Mouse (Mus musculus) heart, adult 11 months (tissue): Measurements from ENCODE around the gene Fam78a.
A peak's percentile ranks its signal among the peaks of the same experiment; 100 is the strongest.

Experiments
- DNase-seq: peaks from one replicate; pipeline ENCODE4 v3.0.0; 2022

Fam78a gene

DNA sequence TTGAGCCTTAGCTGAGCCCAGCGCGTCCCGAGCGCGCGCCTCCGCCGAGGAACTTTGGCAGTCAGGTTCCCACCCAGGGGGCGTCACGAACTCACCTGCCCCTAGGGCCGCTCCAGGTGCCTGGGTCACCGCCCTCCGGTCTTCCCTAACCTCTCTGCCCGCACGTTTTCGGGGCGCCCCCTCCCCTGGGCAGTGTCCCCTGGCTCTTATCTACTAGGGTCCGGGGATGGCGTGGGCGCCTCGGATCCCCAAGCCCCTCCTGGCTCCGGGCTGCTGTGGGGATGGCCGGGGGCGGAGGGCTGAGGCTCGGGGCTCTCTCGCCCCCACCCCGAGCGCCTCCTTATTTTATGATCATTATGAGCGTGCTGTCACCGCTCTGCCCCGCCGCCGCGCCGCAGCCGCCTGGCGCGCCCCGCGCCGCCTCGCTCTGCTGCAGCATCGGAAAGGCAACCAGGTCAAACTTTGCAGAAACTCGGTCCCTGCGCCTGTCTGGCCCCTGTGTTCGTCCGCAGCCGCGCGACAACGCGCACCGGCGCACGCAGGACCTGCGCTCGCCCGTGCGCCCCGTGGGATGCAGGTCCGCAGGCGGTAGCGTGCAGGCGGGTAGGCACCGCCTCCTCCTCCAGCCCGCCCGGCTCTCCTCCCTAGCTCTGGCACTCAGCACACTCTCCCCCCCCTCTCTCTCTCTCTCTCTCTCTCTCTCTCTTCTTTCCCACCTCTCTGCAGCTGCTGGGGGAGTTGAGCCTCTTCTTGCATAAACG is at the start of gene Fam78a:
TSS of gene Fam78a (minus strand) at position 747 of the 761 bp plus-strand sequence.
- DNase-seq, result peak; percentile 96

DNA sequence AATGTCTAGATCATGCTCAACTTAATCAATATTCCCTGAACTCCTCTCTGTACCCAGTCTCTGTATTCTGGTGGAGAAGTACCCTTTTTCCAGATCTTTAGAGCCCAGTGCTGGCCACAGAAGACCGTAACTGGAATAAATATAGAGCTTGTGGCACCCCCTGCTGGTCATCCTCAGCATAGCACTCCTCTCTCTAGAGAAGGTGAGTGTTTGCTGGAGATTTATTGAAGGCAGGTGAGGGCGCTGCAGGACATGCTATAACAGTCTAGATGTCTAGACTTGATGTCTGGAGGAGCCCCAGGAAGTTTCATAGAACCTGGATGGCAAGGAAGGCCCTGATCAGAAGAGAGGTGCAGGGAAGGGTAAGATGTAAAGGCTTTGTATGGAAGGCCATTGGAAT is 49.4 kb upstream of the Fam78a start:
- DNase-seq, result peak; percentile 96

DNA sequence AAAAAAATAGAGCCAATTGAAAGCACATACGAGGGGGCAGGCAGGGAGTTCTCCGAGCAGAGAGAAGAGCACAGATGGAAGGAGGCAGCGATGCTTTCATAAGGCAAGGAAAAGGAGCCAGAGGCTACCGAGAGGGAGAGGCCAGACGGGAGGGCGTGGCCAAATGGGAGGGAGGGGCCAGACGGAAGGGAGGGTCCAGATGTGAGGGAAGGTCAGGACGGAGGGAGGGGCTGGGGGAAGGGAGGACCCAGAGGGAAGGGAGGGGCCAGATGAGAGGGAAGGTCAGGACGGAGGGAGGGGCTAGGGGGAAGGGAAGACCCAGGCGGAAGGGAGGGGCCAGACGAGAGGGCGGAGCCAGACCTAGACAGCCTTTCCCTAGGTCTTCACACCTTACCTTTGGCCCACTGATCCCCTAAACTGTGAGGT is 47.9 kb upstream of the Fam78a start:
- DNase-seq, result peak; percentile 96

DNA sequence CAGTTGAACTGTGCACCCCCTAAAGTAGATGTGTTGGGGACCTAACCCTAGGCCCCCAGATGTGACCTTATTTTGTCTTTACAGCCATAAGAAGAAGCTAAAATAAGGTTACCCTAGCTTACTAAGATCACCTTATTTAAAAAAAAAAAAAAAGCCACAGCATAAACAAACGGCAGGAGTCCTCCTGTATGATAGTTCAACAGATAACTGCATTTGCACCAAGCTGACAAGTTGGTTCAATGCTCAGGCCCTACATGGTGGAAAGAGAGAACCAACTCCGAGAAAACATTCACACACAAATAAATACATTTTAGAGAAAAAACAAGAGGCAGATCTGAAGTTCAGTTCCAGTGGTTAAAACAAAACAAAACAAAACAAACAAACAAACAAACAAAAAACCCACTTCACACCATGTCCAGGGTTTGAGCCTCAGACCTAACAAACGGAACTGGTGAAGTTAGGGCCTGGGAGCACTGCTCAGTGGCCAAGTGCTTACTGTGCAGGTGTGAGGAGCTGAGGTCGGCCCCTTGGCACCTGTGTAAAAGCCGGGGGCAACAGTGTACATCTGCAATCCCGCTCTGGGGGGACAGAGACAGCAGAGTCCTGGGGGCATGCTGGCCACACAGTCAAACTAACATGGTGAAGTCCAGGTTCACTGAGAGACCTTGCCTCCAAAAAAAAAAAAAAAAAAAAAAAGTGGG is 47.4 kb upstream of the Fam78a start:
- DNase-seq, result no peak

DNA sequence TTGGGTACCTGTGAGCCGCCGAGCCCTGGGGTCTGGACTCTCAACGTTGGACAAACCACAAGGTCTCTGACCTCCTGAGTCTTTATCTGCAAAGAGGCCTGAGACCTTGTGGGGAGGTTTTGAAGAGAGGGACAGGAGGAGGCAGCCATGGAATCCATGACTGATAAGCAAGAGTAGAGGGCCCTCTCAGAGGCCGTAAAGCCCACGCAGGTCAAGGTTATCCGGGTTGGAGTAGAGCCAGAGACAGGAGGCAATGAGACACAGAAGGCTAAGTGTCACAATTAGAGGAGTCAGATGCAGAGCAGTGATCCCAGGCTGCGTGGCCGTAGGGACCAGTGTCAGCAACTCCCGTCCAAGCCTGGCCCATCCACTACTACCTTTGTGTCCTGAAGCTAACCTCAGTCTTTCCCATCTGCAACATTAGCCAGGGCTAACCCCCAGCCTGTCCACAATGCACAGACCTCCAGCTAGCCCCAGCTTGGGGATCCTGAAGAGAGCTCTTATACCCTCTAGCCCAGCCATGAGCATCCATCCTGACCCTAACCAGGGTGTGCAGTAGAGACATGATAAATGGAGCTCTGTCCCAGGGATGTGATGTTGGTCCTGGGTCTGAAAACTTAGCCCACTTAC is 46.7 kb upstream of the Fam78a start:
- DNase-seq, result peak; percentile 92

DNA sequence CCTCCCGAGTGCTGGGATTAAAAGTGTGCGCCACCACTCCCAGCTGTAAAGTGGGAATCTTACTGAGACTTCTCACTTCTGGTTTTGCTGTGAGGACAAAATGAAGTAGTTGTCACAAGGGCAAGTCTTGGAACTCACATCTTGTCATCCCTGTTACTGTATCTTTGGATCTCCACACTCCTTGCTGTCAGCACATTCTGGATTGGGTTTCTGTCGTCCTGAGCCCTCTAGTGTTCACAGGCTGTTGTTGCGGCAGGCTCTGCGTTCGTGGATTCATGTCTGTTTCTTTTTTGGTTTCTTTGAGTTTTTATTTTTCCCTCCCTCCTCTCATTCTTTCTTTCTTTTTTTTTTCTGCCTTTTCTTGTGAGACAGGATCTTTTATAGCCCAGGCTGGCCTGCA is 45.8 kb upstream of the Fam78a start:
- DNase-seq, result no peak

DNA sequence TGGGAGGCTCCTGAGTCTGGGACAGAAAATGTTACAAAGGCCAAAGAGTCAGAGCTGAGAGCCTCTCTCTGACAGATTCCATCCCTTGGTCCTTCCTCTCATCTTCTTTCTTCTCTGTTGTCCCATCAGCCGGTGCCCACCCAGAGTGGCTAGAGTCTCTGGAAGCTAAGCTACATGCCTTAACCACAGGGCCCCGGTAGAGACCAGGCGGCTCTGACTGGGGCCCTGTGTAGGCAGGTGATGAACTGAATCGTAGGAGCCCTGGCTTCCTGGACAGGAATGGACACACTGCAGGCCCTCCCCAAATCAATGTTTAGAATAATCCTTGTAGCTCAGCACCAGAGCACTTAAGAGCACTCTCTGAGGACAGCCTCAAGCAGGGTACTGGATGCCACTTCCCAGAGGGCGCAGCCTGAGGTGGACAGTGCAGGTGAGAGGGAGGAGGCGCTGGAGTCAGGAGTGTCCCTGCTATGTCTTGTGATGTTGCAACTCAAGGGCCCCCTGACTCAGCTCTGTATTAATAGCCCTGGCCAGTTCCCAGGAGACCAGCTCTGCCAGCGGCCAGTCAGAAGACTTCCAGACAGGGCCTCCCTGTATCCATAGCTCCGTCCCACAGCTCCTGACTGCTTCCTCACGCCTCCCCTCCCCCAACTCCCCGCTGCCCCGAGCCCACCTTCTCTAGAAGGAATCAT is 44.9 kb upstream of the Fam78a start:
- peak; percentile 98 for DNase-seq

DNA sequence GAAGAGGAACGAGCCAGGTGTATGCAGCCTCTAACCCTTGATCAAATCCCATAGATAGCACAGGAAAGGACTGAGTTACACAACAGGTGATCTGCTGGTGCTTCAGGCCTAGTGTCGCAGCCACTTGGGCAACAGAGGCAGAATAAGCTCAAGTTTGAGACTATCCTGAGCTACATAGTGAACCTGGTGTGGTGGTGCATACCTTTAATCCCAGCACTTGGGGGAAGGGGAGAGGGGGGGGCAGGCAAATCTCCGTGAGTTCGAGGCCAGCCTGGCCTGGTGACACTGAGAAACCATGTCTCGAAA is 43.8 kb upstream of the Fam78a start:
- no peak for DNase-seq

DNA sequence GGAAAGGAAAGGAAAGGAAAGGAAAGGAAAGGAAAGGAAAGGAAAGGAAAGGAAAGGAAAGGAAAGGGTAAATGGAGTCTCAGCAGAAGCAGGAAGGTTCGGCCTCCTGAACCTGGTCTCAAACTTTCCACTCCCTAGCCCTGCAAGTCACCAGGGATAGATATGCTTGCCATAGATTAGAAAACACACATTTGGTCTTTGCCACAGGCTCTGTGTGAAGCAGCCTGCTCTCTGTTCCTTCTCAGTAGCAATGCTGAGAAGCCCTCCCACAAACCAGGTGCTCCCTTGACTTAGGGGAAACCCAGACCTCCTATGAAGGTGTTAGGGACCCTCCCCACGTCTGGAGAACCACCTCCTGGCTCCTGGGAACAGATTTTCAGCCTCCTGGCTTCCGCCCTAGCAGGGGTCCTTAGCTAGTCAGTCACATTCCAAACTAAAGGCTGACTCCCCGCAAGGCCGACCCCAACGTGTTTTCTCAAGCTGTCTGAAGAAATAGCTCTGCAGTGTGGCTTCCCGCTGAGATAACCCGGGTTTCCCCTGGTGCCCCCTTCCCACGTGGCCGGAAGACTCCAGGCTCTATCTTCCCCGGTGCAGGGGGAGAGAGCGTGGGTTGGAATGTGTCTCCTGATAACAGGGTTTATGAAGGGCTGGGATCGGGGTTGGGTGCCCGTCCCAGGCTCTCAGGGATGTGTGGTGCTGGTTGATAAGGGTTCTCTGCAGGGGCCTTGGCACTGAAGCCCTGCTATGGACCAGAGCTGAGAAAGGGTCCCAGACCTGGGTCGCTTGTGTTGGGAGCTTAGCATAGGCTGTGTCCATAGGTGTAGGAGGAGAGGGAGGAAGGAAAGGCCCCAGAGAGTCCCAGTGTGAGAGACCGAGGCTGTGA is 43.2 kb upstream of the Fam78a start:
- peak; percentile 97 for DNase-seq

DNA sequence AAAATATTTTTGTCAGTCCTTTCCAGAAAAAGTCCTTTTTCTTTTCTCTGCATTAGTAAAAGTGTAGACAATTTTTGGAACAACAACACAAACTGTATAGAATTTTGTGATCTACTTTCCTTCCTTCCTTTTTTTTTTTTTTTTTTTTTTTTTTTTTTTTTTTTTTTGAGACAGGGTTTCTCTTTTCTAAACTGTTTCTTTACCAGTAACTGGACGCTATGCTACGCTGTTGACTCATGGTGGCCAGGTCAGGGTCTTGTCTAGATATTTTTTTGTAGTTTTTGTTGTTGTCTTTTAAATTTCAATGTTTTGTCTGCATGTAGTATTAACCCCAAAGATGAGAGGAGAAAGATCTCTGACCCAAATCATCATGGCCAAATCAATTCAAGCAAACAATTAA is 37.1 kb upstream of the Fam78a start:
- DNase-seq, result no peak

DNA sequence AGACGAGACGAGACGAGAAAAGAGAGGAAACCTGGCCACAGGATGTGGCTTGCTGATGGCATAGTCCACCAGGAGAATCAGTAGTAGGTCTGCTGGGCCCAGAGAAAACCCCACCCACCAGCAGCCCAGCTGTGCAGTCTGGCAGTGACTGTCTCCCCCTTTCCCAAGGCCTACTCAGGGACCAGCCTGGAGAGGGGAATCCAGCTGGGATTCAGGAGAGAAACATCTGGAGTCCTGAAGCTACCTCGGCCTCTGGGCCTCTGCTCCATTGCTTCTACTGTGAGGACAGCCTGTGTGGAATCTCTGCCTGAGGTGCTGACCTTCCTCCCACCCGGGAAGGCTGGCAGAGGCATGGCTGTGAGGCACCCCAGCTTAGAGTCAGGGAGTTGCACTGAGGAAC is 36.5 kb upstream of the Fam78a start:
- DNase-seq, result peak; percentile 98

DNA sequence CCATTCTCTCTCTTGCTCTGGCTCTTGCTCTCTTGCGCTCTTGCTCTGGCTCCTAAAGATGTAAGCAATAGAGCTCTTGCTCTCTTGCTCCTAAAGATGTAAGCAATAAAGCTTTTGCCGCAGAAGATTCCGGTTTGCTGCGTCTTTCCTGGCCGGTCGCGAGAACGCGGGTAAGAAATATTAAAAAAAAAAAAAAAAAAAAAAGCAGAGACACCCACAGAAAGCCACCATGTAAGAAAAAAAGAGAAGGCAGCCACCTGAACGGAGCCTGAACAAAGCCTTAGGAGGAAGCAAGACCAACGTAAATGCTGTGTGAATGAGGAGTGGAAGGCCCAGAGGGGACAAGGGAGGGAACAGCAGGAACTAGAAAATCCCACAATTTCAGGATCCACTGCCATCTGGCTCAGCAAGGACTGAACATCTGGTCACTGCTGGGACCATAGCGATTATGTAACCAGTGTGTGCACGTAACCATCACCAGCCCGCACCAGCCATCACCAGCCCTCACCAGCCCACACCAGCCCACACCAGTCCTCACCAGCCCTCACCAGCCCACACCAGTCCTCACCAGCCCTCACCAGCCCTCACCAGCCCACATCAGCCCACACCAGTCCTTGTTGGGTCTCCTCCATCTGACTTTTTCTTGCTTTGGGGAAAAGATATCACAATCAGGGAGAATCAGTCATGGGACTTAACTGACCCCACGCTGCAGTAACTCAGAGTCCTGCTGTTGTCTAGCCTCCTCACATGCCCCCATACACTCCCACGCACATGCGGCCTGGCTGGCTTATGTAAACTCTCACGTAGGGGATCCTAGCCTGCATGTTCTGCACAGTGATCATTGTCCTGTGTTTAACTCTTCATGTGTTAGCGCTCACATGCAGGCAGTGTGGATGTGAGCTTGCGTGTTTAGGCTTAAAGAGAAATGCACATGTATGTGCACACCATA is 35.4 kb upstream of the Fam78a start:
- DNase-seq, result peak; percentile 98

DNA sequence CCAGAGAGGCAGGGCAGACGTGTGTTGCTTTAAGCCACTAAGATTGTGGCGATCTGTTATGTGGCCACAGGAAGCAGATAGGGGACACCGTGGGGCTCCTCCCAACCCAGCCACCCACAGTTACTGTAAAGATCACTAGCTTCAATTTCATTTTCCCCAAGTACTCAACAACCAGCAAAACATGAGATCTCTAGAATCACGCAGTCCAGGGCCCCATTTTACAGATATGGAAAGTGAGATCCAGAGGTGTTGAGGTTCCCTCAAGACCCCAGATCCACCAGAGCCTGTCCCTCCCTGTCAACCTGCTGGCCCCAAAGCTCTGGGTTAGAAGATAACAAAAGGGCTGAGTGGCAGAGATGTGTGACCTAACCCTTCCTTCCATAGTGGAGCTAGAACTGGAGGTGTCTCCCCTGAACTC is 31.2 kb upstream of the Fam78a start:
- DNase-seq, result no peak

DNA sequence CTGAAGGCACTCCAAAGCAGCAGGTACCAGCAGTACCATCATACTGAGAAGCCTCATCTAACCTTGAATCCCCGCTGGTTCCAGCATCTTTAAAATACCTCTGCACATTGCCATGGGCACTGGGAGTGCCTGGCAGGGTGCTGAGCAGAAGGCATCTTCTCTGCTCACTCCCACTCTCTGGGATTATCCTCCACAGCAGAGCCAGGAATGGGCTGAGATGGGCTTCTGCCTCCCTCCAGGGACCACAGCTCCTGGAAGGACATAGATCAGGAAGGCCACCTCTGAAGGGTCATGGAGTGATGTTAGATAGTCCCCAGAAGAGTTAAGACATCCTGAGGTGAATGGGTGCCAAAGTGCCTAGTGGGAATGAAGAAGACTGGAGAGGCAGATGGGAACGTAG is 27.9 kb upstream of the Fam78a start:
- DNase-seq, result no peak

DNA sequence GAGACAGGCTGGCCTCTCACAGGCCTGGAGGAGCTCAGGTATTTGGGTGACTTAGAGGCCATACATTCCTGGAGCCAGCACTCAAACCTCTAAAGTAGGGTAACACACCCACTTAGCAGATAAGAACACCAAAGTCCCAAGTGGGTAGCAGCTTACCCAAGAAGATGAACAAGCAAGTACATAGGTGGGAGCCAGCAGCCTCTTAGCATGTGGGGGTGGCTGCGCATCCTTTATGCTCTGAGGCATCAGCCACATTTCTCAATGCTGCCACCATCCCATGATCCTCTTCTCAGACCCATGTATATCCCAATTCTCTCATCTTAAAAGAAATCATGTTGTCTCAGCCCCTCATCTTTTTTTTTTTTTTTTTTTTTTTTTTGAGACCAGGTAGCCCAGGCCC is 26.6 kb upstream of the Fam78a start:
- no peak for DNase-seq

DNA sequence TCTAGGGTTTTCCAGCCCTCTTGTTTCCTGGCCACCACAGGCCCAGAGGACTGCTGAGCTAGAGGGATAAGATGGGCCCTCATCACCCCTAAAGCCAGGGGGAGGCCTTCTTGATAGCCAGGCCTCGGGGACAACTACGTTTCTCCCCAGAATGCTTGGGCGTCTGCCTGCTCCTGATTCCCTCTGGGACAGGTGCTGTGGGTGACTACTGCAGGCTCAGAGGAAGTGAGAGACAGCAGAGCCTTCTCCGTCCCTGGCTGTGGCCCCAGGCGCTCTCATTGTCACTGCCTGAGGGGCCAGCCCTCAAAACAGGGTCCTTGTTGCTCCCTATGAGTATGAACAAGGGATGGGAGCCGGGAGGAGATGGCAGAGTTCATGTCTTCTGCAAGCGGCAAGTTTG is 21.3 kb upstream of the Fam78a start:
- DNase-seq, result no peak

DNA sequence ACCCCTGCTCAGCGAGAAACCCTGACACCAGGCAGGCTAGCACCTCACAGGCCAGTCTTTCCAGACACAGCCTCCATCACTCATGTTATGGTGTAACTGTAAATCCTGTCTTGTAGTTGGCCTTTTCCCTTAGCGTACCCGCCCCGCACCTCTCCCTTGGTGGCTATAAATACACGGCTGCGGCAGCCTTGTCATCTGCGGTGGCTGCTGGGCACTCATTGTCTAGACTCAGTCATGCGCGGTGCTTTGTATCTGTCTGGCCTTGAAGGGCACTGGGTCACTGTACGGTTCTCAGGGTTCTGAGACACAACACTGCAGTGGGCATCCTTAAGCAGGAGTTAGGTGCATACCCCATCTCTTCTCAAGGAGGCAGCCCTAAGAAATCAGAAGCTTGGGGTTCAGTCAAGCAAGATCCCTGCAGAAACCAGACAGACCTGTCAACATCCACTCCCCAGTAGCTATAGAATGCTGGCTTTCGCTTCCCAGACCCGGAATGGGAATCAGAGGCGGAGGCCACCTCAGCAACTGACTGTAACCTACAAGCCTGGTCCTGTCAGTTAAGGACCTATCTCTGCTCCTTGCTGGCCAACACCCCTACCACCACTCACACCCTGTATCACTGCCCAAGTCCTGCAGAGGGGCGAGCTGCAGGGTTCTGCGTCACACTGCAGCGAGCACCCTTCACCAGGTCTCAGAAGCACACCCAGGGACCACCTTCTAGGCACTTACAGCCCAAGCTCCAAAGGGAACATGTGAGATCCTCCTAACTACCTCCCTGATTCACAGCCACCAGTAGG is 20.7 kb upstream of the Fam78a start:
- DNase-seq, result peak; percentile 95

DNA sequence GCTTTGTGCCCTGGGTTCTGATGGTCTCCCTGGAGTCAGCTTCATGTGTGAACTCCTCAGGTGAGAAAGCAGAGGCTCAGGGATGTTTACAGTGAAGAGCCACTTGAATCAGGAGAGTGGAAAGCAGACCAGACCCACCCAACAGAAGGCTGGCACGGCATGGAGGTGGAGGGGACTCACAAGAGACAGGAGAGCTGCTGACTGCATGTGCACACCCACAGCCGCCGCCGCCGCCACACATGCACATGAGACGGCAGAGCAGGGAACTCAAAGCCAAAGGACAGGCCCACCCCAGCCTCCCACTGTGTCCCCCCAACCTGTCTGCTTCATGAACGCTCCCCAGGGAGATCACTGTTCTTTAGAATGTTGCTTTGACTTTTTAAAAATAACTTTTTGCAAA is 19.5 kb upstream of the Fam78a start:
- DNase-seq, result no peak

DNA sequence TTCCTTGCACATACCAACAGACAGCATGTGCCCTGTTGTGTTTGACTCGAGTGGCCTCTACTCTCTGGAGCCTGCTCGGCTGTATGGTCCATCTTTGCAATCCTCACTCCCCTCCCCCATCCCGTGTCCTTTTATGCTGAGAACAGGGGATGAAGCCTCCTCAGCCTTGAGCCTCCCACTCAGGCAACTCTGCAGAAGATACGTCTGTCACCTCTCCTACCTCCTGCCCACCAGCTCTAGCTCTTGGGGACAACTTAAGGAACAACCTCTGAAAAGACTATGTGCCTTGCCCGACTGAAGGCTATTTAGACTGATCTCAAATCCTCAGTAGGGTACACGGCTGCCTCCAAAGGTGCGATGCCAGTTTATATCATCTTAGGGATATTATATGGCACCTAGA is 18.9 kb upstream of the Fam78a start:
- no peak for DNase-seq

DNA sequence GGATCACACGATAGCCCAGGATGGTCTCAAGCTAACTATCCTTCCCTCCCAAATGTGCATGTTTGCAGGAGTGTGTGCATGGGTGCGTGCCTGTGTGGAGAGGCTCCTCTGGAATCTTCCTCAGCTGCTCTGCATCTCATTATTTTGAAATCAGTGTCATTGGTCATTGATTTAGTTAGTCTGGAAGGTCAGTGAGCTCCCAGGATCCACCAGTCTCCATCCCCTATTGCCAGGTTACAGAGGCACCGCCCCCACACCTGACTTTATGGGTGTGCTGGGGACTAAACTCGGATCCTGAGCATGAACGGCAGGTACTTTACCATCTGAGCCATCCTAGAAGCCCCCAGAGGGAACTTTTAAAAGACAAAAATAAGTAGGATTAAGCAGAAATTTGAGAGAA is 18.3 kb upstream of the Fam78a start:
- no peak for DNase-seq

DNA sequence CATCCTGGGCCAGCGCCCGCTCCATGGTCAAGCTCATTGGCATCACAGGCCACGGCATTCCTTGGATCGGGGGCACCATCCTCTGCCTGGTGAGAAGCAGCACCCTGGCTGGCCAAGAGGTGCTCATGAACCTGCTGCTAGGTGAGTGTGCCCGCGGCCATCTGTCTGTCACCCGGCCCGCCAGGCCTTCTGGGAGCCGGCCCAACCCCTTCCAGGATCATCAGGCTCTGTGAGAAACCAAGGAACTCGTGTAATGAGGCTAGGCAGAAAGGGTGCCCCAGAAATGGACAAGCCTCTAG is 11.4 kb upstream of the Fam78a start:
- no peak for DNase-seq
